Mouse (Mus musculus): ENCODE results near the gene Eml3.

- no peak for TF ChIP-seq CTCF (IDR thresholded peaks at IDR 0.05; ENCODE audit: insufficient read depth, low read depth, low read length)
- TF ChIP-seq POLR2A (IDR thresholded peaks at IDR 0.05; ENCODE audit: insufficient read depth, low read depth, low read length) = no peak
Observed at GRCm38 (mm10) chr19:8974638-8975037, 45.3 kb downstream of the Eml3 start.

Data from olfactory bulb, adult 2 months (tissue).